Mouse (Mus musculus) kidney, adult 9 months (tissue): ENCODE data around the gene Mrpl38.
A peak's percentile ranks its signal among the peaks of the same experiment; 100 is the strongest.

Source experiments
- DNase-seq: peaks from one replicate; pipeline ENCODE4 v3.0.0; 2022

Gene Mrpl38

GRCm38 (mm10) chr11:116138468-116139138 is at the start of gene Mrpl38:
TSS of gene Mrpl38 (minus strand) at chr11:116138868.
- peak; percentile 96 for DNase-seq

GRCm38 (mm10) chr11:116187226-116187930 is 48.7 kb upstream of the Mrpl38 start:
- DNase-seq, result no peak

GRCm38 (mm10) chr11:116186360-116186759 is 47.7 kb upstream of the Mrpl38 start:
- DNase-seq, result no peak

- DNase-seq, result no peak
Measured at GRCm38 (mm10) chr11:116185836-116186235, 47.2 kb upstream of the Mrpl38 start.

GRCm38 (mm10) chr11:116178411-116179121 is 39.9 kb upstream of the Mrpl38 start:
- peak; percentile 38 for DNase-seq

- no peak for DNase-seq
Measured at GRCm38 (mm10) chr11:116176010-116176409, 37.3 kb upstream of the Mrpl38 start.

GRCm38 (mm10) chr11:116174775-116175448 is 36.2 kb upstream of the Mrpl38 start:
- DNase-seq, result peak; percentile 85

- peak; percentile 72 for DNase-seq
Measured at GRCm38 (mm10) chr11:116171959-116172358, 33.3 kb upstream of the Mrpl38 start.

- peak; percentile 79 for DNase-seq
Measured at GRCm38 (mm10) chr11:116170003-116170800, 31.5 kb upstream of the Mrpl38 start.

- DNase-seq, result no peak
Measured at GRCm38 (mm10) chr11:116169214-116169613, 30.5 kb upstream of the Mrpl38 start.

GRCm38 (mm10) chr11:116167884-116168439 is 29.3 kb upstream of the Mrpl38 start, which contains the start of gene Fbf1:
TSS of gene Fbf1 (minus strand) at chr11:116168166.
- peak; percentile 96 for DNase-seq

GRCm38 (mm10) chr11:116167232-116167631 is 28.6 kb upstream of the Mrpl38 start:
- DNase-seq, result no peak

- DNase-seq, result peak; percentile 59
Measured at GRCm38 (mm10) chr11:116163002-116163401, 24.3 kb upstream of the Mrpl38 start.

- DNase-seq, result no peak
Measured at GRCm38 (mm10) chr11:116162146-116162545, 23.5 kb upstream of the Mrpl38 start.

- DNase-seq, result no peak
Measured at GRCm38 (mm10) chr11:116161312-116161711, 22.6 kb upstream of the Mrpl38 start.

GRCm38 (mm10) chr11:116150960-116151359 is 12.3 kb upstream of the Mrpl38 start:
- DNase-seq, result no peak

- no peak for DNase-seq
Measured at GRCm38 (mm10) chr11:116149341-116149740, 10.7 kb upstream of the Mrpl38 start.

GRCm38 (mm10) chr11:116148761-116149221 is 10.1 kb upstream of the Mrpl38 start:
- no peak for DNase-seq

GRCm38 (mm10) chr11:116146294-116146985 is 7.8 kb upstream of the Mrpl38 start:
- peak; percentile 77 for DNase-seq

GRCm38 (mm10) chr11:116145481-116146293 is 7.0 kb upstream of the Mrpl38 start:
- DNase-seq, result peak; percentile 44
